Mouse (Mus musculus): ENCODE results near the gene Catsperd. TPM values are rescaled to one million over a fixed set of nuclear protein-coding genes. Genes with fewer than 3 reads are reported as not detected.
A peak's percentile ranks its signal among the peaks of the same experiment; 100 is the strongest.

The Catsperd gene
- polyA plus RNA-seq (2014; fragmentation: Nextera tagmentation; extraction: Ambion mirVana) = 0.54 and 0.92 TPM in 2 replicates

DNA sequence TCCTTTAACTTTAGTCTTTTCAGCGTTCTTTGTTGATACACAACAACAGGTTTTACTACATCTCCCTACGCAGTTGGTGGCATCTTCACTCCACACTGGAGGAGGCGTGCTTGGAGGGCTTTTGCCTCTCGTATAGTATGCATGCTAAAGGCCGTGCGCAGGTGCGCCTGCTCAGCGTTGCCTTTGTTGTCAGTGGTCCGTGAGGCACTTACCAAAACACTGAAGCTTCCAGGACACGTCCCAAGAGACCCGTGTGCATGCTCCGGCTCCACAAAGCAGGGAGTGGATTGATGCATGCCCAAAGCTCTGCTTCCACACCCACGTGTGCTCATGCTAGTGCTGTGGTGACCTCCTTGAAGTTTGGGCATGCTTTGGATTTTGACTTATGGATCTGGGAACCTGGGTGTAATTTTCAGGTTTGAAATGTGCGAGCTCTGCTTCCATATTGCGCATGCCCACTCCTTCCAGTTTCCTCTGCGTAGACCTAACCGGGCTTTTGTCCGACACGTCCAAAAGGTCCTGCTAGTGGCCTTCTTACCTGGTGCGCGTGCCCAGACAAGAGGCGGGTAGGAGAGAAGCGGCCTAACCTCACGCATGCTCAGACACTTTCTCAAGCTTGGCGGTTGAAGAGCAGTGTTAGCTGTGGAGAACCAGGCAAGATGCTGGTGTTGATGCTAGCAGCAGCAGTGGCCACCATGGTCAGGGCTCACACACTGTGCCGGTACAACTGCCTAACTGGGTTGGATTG is at the start of gene Catsperd:
Gene Catsperd (plus strand): TSS at position 614 of the 748 bp plus-strand sequence.
- H3K27me3 ChIP-seq (ENCODE audit: control insufficient read depth, insufficient read depth, low read length) = no peaks in the 10 kb centered on the region
- H3K9ac ChIP-seq (ENCODE audit: low read length) = peak within 1 kb of the TSS; percentile 83
- ATAC-seq (ENCODE audit: insufficient read depth, low FRiP score, low TSS enrichment) (peak; percentile 46), DNase-seq (ENCODE audit: low spot score) (peak; percentile 44)
- peak within 1 kb of the TSS; percentile 66 for H3K4me2 ChIP-seq (ENCODE audit: low read depth)
- peak within 1 kb of the TSS; percentile 49; the same call in 1 of the 2 replicates for H3K27ac ChIP-seq (ENCODE audit: low read depth, low read length)
- peaks cover 2% of the 10 kb centered on the region; the same call in 1 of the 2 replicates for H3K36me3 ChIP-seq (ENCODE audit: control insufficient read depth, insufficient read depth, low read length)
- H3K9me3 ChIP-seq (ENCODE audit: control insufficient read depth, low read length) = no peaks in the 10 kb centered on the region
- WGBS = 13% methylated on average over 26 of the region's 26 CpGs
- H3K4me3 ChIP-seq (ENCODE audit: low read depth, low read length) = peak within 1 kb of the TSS; percentile 91
- peaks cover 13% of the 10 kb centered on the region for H3K4me1 ChIP-seq (ENCODE audit: control insufficient read depth, insufficient read depth, low read length)

DNA sequence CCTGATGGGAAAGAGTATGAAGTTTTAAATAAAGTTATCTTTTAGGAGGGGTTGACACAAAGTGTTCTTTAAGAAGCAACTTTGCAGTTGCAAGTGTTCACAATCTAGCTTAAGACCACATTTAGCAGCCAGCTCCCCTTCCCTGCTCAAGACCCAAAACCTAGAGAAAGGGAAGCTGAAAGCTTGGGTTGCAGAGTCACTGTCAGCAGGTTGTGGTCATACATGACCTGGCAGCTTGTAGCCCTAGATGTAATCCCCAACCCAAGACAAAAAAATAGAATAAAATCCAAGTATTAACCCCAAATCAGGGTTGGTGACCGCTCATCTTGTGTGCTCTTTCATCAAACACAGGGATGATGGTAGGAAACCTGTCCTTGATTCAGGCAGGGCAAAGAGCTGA is 44.9 kb upstream of the Catsperd start:
- Histone ChIP-seq H3K27ac (ENCODE audit: low read depth, low read length) (no peak overlapping the region), H3K9ac (ENCODE audit: low read length) (peak overlapping the region; percentile 88), H3K4me3 (ENCODE audit: low read depth, low read length) (peak overlapping the region; percentile 97), H3K36me3 (ENCODE audit: control insufficient read depth, insufficient read depth, low read length) (peaks cover 26% of the 10 kb centered on the region), H3K9me3 (ENCODE audit: control insufficient read depth, low read length) (no peaks in the 10 kb centered on the region), H3K27me3 (ENCODE audit: control insufficient read depth, insufficient read depth, low read length) (no peaks in the 10 kb centered on the region), H3K4me2 (ENCODE audit: low read depth) (peak overlapping the region; percentile 73), H3K4me1 (ENCODE audit: control insufficient read depth, insufficient read depth, low read length) (peaks cover 30% of the 10 kb centered on the region)
- no peak for DNase-seq (ENCODE audit: low spot score)
- WGBS = 75% methylated on average over 1 of the region's 1 CpGs
- ATAC-seq (ENCODE audit: insufficient read depth, low FRiP score, low TSS enrichment) = no peak

DNA sequence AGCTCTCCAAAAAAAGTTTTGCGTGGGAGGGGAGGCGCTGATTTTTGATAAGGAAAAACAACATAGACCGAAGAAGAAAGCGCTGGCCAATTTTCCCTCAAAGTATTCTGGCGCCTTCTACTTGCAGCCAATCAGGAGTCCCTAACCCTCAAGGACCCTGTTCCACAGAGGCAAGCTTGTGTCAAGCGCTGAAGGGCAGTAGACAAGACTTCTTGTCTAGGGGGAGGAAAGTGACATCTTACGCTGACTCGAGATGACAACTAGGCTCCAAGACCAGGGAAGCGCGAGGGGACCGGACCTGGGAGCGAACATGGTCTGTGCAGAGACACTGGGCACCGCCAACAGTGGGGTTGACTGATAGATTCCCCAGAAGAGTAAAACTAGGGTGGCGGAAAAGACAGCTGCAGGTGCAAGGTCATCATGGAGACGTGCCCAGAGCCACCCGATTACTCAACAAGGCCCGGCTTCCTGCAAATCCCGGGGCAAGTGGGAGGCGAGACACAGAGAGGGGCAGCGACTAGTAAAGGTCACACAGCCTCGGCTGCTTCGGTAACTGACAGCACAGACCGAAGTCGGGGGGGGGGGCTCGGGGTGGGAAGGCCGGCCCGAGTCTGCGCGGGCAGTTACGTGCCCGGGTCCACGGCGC is 44.2 kb upstream of the Catsperd start:
- Histone ChIP-seq H3K4me3 (ENCODE audit: low read depth, low read length) (peak overlapping the region; percentile 97), H3K9ac (ENCODE audit: low read length) (peak overlapping the region; percentile 88), H3K4me2 (ENCODE audit: low read depth) (peak overlapping the region; percentile 73), H3K9me3 (ENCODE audit: control insufficient read depth, low read length) (no peaks in the 10 kb centered on the region), H3K27ac (ENCODE audit: low read depth, low read length) (peak overlapping the region; percentile 90), H3K27me3 (ENCODE audit: control insufficient read depth, insufficient read depth, low read length) (no peaks in the 10 kb centered on the region), H3K36me3 (ENCODE audit: control insufficient read depth, insufficient read depth, low read length) (peaks cover 22% of the 10 kb centered on the region), H3K4me1 (ENCODE audit: control insufficient read depth, insufficient read depth, low read length) (peaks cover 30% of the 10 kb centered on the region)
- ATAC-seq (ENCODE audit: insufficient read depth, low FRiP score, low TSS enrichment) (no peak; the same call in 1 of the 2 replicates), DNase-seq (ENCODE audit: low spot score) (no peak)
- WGBS = 5% methylated on average over 33 of the region's 33 CpGs

DNA sequence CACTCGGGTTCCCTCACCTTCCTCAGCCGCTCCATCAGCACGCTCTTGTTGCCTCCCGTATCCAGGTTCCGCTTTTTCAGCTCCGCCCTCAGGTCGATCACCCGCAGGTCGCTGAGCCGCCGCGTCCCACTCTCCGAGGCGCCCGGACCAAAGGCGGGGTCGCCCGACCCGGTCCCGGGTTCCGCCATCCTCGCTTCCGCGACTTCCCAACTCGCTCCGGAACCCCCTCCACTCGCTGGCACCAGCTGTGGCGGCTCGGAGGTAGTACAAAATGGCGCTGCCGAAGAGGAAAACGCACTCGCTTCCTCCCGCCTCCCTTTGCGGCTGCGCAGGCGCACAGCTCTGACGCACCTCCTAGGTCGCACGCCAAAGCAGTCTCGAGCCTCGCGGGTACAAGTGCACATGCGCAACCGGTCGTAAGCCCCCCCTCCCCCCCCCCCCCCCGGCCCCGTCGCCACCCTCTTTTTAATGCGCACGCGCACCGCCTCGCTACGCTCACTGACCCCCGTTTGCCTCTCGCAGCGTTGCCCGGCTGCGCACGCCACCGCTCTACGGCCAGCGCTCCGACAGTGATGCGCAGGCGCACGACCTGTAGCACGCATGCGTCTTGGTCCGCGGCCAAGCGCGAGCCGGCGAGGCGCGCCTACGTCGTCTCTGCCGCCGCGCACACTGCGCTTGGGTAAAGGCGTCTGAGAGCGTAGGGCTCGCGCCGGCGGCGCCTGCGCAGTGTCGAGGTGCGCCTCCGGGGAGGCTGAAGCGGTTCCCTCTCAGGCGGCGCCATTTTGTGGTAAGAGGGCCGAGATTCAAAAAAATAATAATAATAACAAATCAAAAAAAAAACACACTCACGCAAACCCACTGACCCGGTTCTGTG is 43.4 kb upstream of the Catsperd start, which contains the start of the genes Safb2 and Safb:
Gene Safb2 (minus strand): TSS at position 329 of the 874 bp plus-strand sequence.
Gene Safb (plus strand): TSS at position 569 of the 874 bp plus-strand sequence.
- Histone ChIP-seq H3K27me3 (ENCODE audit: control insufficient read depth, insufficient read depth, low read length) (no peaks in the 10 kb centered on the region), H3K4me1 (ENCODE audit: control insufficient read depth, insufficient read depth, low read length) (peaks cover 30% of the 10 kb centered on the region), H3K9ac (ENCODE audit: low read length) (peak within 1 kb of the TSS; percentile 88), H3K27ac (ENCODE audit: low read depth, low read length) (peak within 1 kb of the TSS; percentile 90), H3K4me2 (ENCODE audit: low read depth) (peak within 1 kb of the TSS; percentile 81), H3K9me3 (ENCODE audit: control insufficient read depth, low read length) (no peaks in the 10 kb centered on the region), H3K4me3 (ENCODE audit: low read depth, low read length) (peak within 1 kb of the TSS; percentile 97), H3K36me3 (ENCODE audit: control insufficient read depth, insufficient read depth, low read length) (peaks cover 27% of the 10 kb centered on the region)
- under 1% methylated on average over 94 of the region's 101 CpGs for WGBS
- ATAC-seq (ENCODE audit: insufficient read depth, low FRiP score, low TSS enrichment) (peak; percentile 93), DNase-seq (ENCODE audit: low spot score) (peak; percentile 100)

DNA sequence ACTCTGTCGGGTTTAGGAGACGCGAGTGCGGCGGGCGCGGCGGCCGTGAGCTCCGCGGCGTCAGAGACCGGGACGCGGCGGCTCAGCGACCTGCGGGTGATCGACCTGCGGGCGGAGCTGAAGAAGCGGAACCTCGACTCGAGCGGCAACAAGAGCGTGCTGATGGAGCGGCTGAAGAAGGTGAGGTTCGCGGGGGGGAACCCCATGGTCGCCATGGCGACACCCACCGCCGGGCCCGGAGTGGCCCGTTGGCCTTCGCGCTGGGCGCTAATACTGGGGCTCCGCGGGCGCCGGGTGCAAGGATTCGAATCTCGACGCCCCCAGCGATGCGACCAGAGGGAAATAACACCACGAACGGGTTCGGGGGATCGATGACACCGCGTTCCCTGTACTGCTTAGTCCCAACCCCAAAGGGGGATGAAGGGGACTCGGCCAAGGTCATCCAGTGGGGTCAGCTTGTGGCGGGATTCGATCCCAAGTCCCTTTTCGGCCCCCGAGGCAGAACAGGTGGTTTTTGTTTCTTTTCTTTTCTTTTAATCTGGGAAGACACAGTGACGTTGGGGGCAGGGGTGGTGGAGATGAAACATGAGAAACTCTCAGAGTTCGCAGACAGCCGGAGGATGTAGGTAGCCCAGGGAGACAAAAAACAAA is 42.6 kb upstream of the Catsperd start:
- Histone ChIP-seq H3K4me1 (ENCODE audit: control insufficient read depth, insufficient read depth, low read length) (peaks cover 30% of the 10 kb centered on the region), H3K27ac (ENCODE audit: low read depth, low read length) (peak overlapping the region; percentile 86), H3K27me3 (ENCODE audit: control insufficient read depth, insufficient read depth, low read length) (no peaks in the 10 kb centered on the region), H3K9ac (ENCODE audit: low read length) (peak overlapping the region; percentile 87), H3K36me3 (ENCODE audit: control insufficient read depth, insufficient read depth, low read length) (peaks cover 33% of the 10 kb centered on the region), H3K4me3 (ENCODE audit: low read depth, low read length) (peak overlapping the region; percentile 97), H3K4me2 (ENCODE audit: low read depth) (peak overlapping the region; percentile 81), H3K9me3 (ENCODE audit: control insufficient read depth, low read length) (no peaks in the 10 kb centered on the region)
- under 1% methylated on average over 61 of the region's 61 CpGs for WGBS
- DNase-seq (ENCODE audit: low spot score) (peak; percentile 59), ATAC-seq (ENCODE audit: insufficient read depth, low FRiP score, low TSS enrichment) (peak; percentile 40)

DNA sequence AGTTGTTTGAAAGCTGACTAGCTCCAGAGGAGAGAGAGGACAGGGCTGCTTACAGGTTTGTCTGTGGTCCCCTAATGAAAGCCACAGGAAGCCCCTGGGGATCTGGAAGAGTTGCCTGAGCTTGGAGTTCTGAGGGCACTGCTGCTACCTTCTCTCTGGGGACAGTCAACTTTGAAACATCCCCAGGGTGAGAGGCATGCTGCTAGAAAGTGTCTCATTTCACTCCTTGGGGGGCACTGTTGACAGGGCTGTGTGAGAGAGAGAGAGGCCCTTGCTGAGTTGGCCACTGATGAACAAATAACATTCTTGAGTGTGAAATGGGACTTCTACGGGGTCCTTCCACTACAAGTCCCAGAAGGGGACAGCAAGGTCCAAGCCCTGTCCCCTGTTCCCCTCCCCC is 40.2 kb upstream of the Catsperd start:
- Histone ChIP-seq H3K27me3 (ENCODE audit: control insufficient read depth, insufficient read depth, low read length) (no peaks in the 10 kb centered on the region), H3K36me3 (ENCODE audit: control insufficient read depth, insufficient read depth, low read length) (peaks cover 27% of the 10 kb centered on the region), H3K4me2 (ENCODE audit: low read depth) (no peak overlapping the region), H3K9ac (ENCODE audit: low read length) (no peak overlapping the region), H3K27ac (ENCODE audit: low read depth, low read length) (no peak overlapping the region), H3K4me3 (ENCODE audit: low read depth, low read length) (no peak overlapping the region), H3K9me3 (ENCODE audit: control insufficient read depth, low read length) (no peaks in the 10 kb centered on the region), H3K4me1 (ENCODE audit: control insufficient read depth, insufficient read depth, low read length) (peaks cover 23% of the 10 kb centered on the region)
- DNase-seq (ENCODE audit: low spot score) = no peak
- no peak for ATAC-seq (ENCODE audit: insufficient read depth, low FRiP score, low TSS enrichment)
- WGBS = 50% methylated on average over 1 of the region's 1 CpGs

DNA sequence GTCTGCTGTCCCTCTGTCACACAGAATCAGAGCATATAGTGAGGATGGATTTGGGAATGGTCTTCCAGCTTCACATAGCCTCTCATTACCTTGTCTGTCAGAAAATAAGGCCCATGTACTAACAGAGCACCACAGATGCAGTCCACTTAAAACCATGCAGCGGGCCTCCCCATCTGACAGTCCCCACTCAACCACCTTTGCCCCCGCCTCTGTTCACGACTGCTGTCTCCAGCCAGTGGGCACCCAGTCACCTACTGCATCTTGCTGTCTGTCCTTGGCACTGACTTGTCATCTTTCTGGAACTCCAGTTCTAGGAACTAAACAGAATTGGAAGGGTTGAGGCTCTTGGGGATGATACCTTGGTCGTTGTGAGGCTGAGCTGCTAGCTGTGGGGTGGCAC is 39.0 kb upstream of the Catsperd start:
- no peak overlapping the region for H3K4me2 ChIP-seq (ENCODE audit: low read depth)
- H3K36me3 ChIP-seq (ENCODE audit: control insufficient read depth, insufficient read depth, low read length) = peaks cover 33% of the 10 kb centered on the region
- H3K27me3 ChIP-seq (ENCODE audit: control insufficient read depth, insufficient read depth, low read length) = no peaks in the 10 kb centered on the region
- DNase-seq (ENCODE audit: low spot score) (no peak), ATAC-seq (ENCODE audit: insufficient read depth, low FRiP score, low TSS enrichment) (no peak)
- H3K4me3 ChIP-seq (ENCODE audit: low read depth, low read length) = no peak overlapping the region
- no peak overlapping the region for H3K27ac ChIP-seq (ENCODE audit: low read depth, low read length)
- WGBS = 93% methylated on average over 4 of the region's 4 CpGs
- peaks cover 14% of the 10 kb centered on the region for H3K4me1 ChIP-seq (ENCODE audit: control insufficient read depth, insufficient read depth, low read length)
- no peaks in the 10 kb centered on the region for H3K9me3 ChIP-seq (ENCODE audit: control insufficient read depth, low read length)
- H3K9ac ChIP-seq (ENCODE audit: low read length) = no peak overlapping the region

DNA sequence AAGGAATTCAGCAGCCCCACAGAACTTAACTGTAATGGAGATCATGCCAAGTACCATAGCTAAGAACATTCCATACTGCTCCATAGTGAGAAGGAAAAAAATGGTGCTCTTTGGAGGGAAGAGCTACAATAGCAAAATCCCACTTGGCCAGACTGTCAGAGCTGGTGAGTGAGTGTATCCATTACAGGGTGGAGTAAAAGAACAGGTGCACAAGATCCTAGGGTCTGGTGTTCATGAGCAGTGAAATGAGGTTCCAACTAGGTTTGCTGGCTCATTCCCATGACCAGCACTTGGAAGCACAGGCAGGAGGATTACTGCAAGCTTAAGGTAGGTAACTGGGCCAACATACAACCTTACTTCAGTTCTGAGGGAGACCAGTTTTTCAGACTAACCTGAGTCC is 35.4 kb upstream of the Catsperd start:
- no peaks in the 10 kb centered on the region for H3K27me3 ChIP-seq (ENCODE audit: control insufficient read depth, insufficient read depth, low read length)
- peaks cover 50% of the 10 kb centered on the region for H3K36me3 ChIP-seq (ENCODE audit: control insufficient read depth, insufficient read depth, low read length)
- ATAC-seq (ENCODE audit: insufficient read depth, low FRiP score, low TSS enrichment) = no peak
- H3K9ac ChIP-seq (ENCODE audit: low read length) = no peak overlapping the region
- H3K27ac ChIP-seq (ENCODE audit: low read depth, low read length) = no peak overlapping the region
- no peak overlapping the region for H3K4me3 ChIP-seq (ENCODE audit: low read depth, low read length)
- no peaks in the 10 kb centered on the region for H3K4me1 ChIP-seq (ENCODE audit: control insufficient read depth, insufficient read depth, low read length)
- no peaks in the 10 kb centered on the region for H3K9me3 ChIP-seq (ENCODE audit: control insufficient read depth, low read length)
- no peak overlapping the region for H3K4me2 ChIP-seq (ENCODE audit: low read depth)
- DNase-seq (ENCODE audit: low spot score) = no peak
